Mouse (Mus musculus): ENCODE measurements around the gene Gm20388. TPM values are rescaled to one million over a fixed set of nuclear protein-coding genes. Genes with fewer than 3 reads are reported as not detected.

Gm20388 gene
- total RNA-seq, 1 experiment, result 27.0 TPM

DNA sequence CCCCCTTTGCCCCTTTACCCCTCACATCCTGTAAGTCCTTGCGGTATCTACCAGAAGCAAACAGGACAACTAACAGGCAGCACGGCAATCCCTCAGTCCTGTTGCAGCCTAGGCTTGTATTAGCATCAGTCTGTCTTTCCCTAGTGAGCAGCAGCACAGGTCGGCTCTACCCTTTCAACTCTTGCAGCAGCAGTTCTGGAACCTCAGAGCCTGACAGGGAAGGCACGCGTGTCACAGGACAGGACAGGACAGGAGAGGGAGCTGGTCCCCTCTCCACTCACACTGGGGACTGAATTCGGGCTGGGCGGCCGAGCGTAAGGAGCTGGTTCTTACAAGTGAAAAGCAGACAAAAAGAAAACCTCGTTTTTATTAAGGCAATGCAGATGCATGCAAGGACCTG is 3986.1 kb downstream of the Gm20388 start:
- TF ChIP-seq HCFC1 (IDR thresholded peaks at IDR 0.05; ENCODE audit: borderline replicate concordance, insufficient read depth, low read length), result no peak
- TF ChIP-seq MAFK (IDR thresholded peaks at IDR 0.05; ENCODE audit: insufficient read depth, low read depth, low read length), result no peak
- TF ChIP-seq CHD2 (IDR thresholded peaks at IDR 0.05; ENCODE audit: low read depth, low read length), result no peak
- no peak for TF ChIP-seq ZNF384 (IDR thresholded peaks at IDR 0.05; ENCODE audit: low read depth, low read length)
- TF ChIP-seq ZC3H11A (IDR thresholded peaks at IDR 0.05; ENCODE audit: borderline replicate concordance, low read depth, low read length), result no peak
- peaks cover 0 to 11% of the 10 kb centered on the region in 2 experiments; a peak in 1 of 4 replicates for H3K4me1 ChIP-seq (ENCODE audit: control insufficient read depth in 2 of 2, insufficient read depth in 2 of 2, low read length in 2 of 2, poor library complexity in 1 of 2)
- in situ Hi-C loops (cut with MboI; ENCODE audit: low sequenced_read_pairs in 2 of 2, unreplicated experiment in 2 of 2), result no loop called here
- no peak overlapping the region for H3K27ac ChIP-seq (ENCODE audit: insufficient read depth, low read depth, low read length, poor library complexity, severe bottlenecking)
- no peaks in the 10 kb centered on the region for H3K9me3 ChIP-seq (ENCODE audit: control insufficient read depth, insufficient read depth, low read depth, low read length)
- H3K4me3 ChIP-seq (ENCODE audit: insufficient read depth in 1 of 2, low read depth in 1 of 2, low read length in 2 of 2, poor library complexity in 1 of 2, severe bottlenecking in 1 of 2), result no peak overlapping the region
- no peak for DNase-seq (ENCODE audit: low read depth, low spot score)
- peaks cover 14% of the 10 kb centered on the region for H3K36me3 ChIP-seq (ENCODE audit: control insufficient read depth, insufficient read depth, low read length, poor library complexity, severe bottlenecking)
- no peak overlapping the region for H3K9ac ChIP-seq (ENCODE audit: insufficient read depth, low read depth, low read length, poor library complexity, severe bottlenecking)

DNA sequence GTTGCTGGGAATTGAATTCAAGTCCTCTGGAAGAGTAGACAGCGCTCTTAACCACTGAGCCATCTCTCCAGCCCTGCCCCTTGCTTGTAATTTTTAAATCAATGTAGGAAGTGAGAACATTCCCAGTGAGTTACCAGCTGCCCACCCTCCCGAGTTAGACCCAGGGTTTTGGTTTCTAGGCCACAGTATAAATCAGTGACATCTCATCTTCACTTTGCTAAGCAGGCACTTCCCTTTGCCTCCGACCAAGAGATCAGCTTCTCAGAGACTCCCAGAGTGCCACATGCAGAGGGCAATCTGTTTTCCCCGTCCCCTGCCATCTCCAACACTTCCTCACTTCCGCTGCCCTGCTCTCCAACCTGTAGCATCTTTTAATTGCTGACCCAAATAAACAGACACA is 3987.9 kb downstream of the Gm20388 start:
- H3K4me1 ChIP-seq (ENCODE audit: control insufficient read depth in 2 of 2, insufficient read depth in 2 of 2, low read length in 2 of 2, poor library complexity in 1 of 2), result no peaks in the 10 kb centered on the region
- H3K9ac ChIP-seq (ENCODE audit: insufficient read depth, low read depth, low read length, poor library complexity, severe bottlenecking), result no peak overlapping the region
- H3K27ac ChIP-seq (ENCODE audit: insufficient read depth, low read depth, low read length, poor library complexity, severe bottlenecking), result no peak overlapping the region
- in situ Hi-C loops (cut with MboI; ENCODE audit: low sequenced_read_pairs in 2 of 2, unreplicated experiment in 2 of 2), result no loop called here
- no peak for TF ChIP-seq MAFK (IDR thresholded peaks at IDR 0.05; ENCODE audit: insufficient read depth, low read depth, low read length)
- no peak for TF ChIP-seq ZNF384 (IDR thresholded peaks at IDR 0.05; ENCODE audit: low read depth, low read length)
- TF ChIP-seq HCFC1 (IDR thresholded peaks at IDR 0.05; ENCODE audit: borderline replicate concordance, insufficient read depth, low read length), result no peak
- TF ChIP-seq CHD2 (IDR thresholded peaks at IDR 0.05; ENCODE audit: low read depth, low read length), result no peak
- no peak for TF ChIP-seq ZC3H11A (IDR thresholded peaks at IDR 0.05; ENCODE audit: borderline replicate concordance, low read depth, low read length)
- no peaks in the 10 kb centered on the region for H3K9me3 ChIP-seq (ENCODE audit: control insufficient read depth, insufficient read depth, low read depth, low read length)
- peaks cover 28% of the 10 kb centered on the region for H3K36me3 ChIP-seq (ENCODE audit: control insufficient read depth, insufficient read depth, low read length, poor library complexity, severe bottlenecking)
- no peak for DNase-seq (ENCODE audit: low read depth, low spot score)
- no peak overlapping the region for H3K4me3 ChIP-seq (ENCODE audit: insufficient read depth in 1 of 2, low read depth in 1 of 2, low read length in 2 of 2, poor library complexity in 1 of 2, severe bottlenecking in 1 of 2)

DNA sequence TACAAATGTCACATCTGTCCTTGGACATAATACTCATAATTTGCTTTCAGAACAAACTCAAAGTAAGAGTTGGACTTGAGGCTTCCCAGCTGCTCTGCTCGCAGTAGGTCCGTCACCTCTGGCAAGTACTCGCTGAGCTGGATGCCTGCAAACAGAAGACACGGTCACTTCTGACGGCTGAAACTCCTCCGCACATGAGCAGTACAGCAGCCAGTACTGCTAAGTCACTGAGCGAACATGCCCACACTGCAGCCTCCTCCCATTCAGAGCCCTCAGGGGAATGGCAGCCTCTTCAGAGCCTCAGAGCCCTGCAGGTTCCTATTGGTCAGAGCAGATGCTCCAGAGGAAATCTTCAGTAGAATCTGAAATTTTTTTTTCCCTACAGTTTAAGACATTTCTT is 3988.7 kb downstream of the Gm20388 start:
- Histone ChIP-seq H3K4me3 (ENCODE audit: insufficient read depth in 1 of 2, low read depth in 1 of 2, low read length in 2 of 2, poor library complexity in 1 of 2, severe bottlenecking in 1 of 2) (no peak overlapping the region), H3K27ac (ENCODE audit: insufficient read depth, low read depth, low read length, poor library complexity, severe bottlenecking) (no peak overlapping the region), H3K9me3 (ENCODE audit: control insufficient read depth, insufficient read depth, low read depth, low read length) (no peaks in the 10 kb centered on the region), H3K4me1 (ENCODE audit: control insufficient read depth in 2 of 2, insufficient read depth in 2 of 2, low read length in 2 of 2, poor library complexity in 1 of 2) (no peaks in the 10 kb centered on the region), H3K36me3 (ENCODE audit: control insufficient read depth, insufficient read depth, low read length, poor library complexity, severe bottlenecking) (peaks cover 32% of the 10 kb centered on the region), H3K9ac (ENCODE audit: insufficient read depth, low read depth, low read length, poor library complexity, severe bottlenecking) (no peak overlapping the region)
- in situ Hi-C loops (cut with MboI; ENCODE audit: low sequenced_read_pairs in 2 of 2, unreplicated experiment in 2 of 2), result no loop called here
- TF ChIP-seq ZNF384 (IDR thresholded peaks at IDR 0.05; ENCODE audit: low read depth, low read length) (no peak), CHD2 (IDR thresholded peaks at IDR 0.05; ENCODE audit: low read depth, low read length) (no peak), ZC3H11A (IDR thresholded peaks at IDR 0.05; ENCODE audit: borderline replicate concordance, low read depth, low read length) (no peak), HCFC1 (IDR thresholded peaks at IDR 0.05; ENCODE audit: borderline replicate concordance, insufficient read depth, low read length) (no peak), MAFK (IDR thresholded peaks at IDR 0.05; ENCODE audit: insufficient read depth, low read depth, low read length) (no peak)
- DNase-seq (ENCODE audit: low read depth, low spot score), result no peak

DNA sequence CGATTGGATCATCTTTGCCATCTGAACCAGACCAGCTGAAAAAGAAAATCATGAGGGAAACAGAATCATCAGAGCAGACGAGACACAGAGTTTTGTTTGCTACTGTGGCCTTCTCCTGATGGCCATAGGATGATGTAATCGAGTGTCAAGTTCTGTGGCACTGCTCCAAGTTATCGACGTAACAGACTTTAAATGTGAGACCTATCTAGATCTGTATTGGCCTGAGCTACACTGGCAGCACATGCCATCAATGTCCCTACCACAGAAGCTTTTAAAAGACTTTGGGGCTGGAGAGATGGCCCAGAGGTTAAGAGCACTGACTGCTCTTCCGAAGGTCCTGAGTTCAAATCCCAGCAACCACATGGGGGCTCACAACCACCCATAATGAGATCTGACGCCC is 3992.0 kb downstream of the Gm20388 start:
- DNase-seq (ENCODE audit: low read depth, low spot score), result no peak
- Histone ChIP-seq H3K36me3 (ENCODE audit: control insufficient read depth, insufficient read depth, low read length, poor library complexity, severe bottlenecking) (peaks cover 45% of the 10 kb centered on the region), H3K4me3 (ENCODE audit: insufficient read depth in 1 of 2, low read depth in 1 of 2, low read length in 2 of 2, poor library complexity in 1 of 2, severe bottlenecking in 1 of 2) (no peak overlapping the region), H3K9ac (ENCODE audit: insufficient read depth, low read depth, low read length, poor library complexity, severe bottlenecking) (no peak overlapping the region), H3K9me3 (ENCODE audit: control insufficient read depth, insufficient read depth, low read depth, low read length) (no peaks in the 10 kb centered on the region), H3K4me1 (ENCODE audit: control insufficient read depth in 2 of 2, insufficient read depth in 2 of 2, low read length in 2 of 2, poor library complexity in 1 of 2) (no peaks in the 10 kb centered on the region), H3K27ac (ENCODE audit: insufficient read depth, low read depth, low read length, poor library complexity, severe bottlenecking) (no peak overlapping the region)
- in situ Hi-C loops (cut with MboI; ENCODE audit: low sequenced_read_pairs in 2 of 2, unreplicated experiment in 2 of 2), result no loop called here
- TF ChIP-seq MAFK (IDR thresholded peaks at IDR 0.05; ENCODE audit: insufficient read depth, low read depth, low read length), result no peak
- no peak for TF ChIP-seq CHD2 (IDR thresholded peaks at IDR 0.05; ENCODE audit: low read depth, low read length)
- no peak for TF ChIP-seq ZNF384 (IDR thresholded peaks at IDR 0.05; ENCODE audit: low read depth, low read length)
- TF ChIP-seq ZC3H11A (IDR thresholded peaks at IDR 0.05; ENCODE audit: borderline replicate concordance, low read depth, low read length), result no peak
- no peak for TF ChIP-seq HCFC1 (IDR thresholded peaks at IDR 0.05; ENCODE audit: borderline replicate concordance, insufficient read depth, low read length)

DNA sequence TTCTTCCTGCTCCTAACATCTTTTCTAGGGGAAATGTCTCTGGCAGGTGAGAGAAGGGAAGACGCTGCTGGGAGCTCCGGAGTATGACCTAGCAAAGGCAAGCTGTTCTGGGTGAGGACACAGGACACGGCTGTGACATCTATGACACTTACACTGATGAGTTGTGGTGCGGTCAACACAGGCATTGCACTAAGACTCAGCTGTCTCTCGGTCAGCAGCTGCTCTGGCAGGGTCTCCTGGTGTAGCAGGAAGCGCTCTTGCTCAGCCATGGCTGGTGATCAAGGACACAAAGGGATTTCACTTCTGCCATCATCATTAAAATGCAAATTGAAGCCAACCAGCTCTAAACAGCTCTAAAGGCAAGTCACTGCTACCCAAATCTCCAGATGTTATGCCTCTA is 3997.0 kb downstream of the Gm20388 start:
- in situ Hi-C loops (cut with MboI; ENCODE audit: low sequenced_read_pairs in 2 of 2, unreplicated experiment in 2 of 2), result no loop called here
- DNase-seq (ENCODE audit: low read depth, low spot score), result no peak
- H3K4me1 ChIP-seq (ENCODE audit: control insufficient read depth in 2 of 2, insufficient read depth in 2 of 2, low read length in 2 of 2, poor library complexity in 1 of 2), result no peaks in the 10 kb centered on the region
- H3K27ac ChIP-seq (ENCODE audit: insufficient read depth, low read depth, low read length, poor library complexity, severe bottlenecking), result no peak overlapping the region
- TF ChIP-seq ZC3H11A (IDR thresholded peaks at IDR 0.05; ENCODE audit: borderline replicate concordance, low read depth, low read length) (no peak), MAFK (IDR thresholded peaks at IDR 0.05; ENCODE audit: insufficient read depth, low read depth, low read length) (no peak), ZNF384 (IDR thresholded peaks at IDR 0.05; ENCODE audit: low read depth, low read length) (no peak), CHD2 (IDR thresholded peaks at IDR 0.05; ENCODE audit: low read depth, low read length) (no peak), HCFC1 (IDR thresholded peaks at IDR 0.05; ENCODE audit: borderline replicate concordance, insufficient read depth, low read length) (no peak)
- H3K36me3 ChIP-seq (ENCODE audit: control insufficient read depth, insufficient read depth, low read length, poor library complexity, severe bottlenecking), result peaks cover 48% of the 10 kb centered on the region
- H3K4me3 ChIP-seq (ENCODE audit: insufficient read depth in 1 of 2, low read depth in 1 of 2, low read length in 2 of 2, poor library complexity in 1 of 2, severe bottlenecking in 1 of 2), result no peak overlapping the region
- no peak overlapping the region for H3K9ac ChIP-seq (ENCODE audit: insufficient read depth, low read depth, low read length, poor library complexity, severe bottlenecking)
- H3K9me3 ChIP-seq (ENCODE audit: control insufficient read depth, insufficient read depth, low read depth, low read length), result no peaks in the 10 kb centered on the region
